Mouse (Mus musculus) liver, embryonic 14.5 days (tissue): Measurements from ENCODE around the gene Stoml2.

Source experiments
- CTCF ChIP-seq: IDR thresholded peaks from 2 replicates; pipeline ENCODE4 v1.5.1; 2016; ENCODE audit warnings: antibody characterized with exemption, low read depth, control low read depth
- EP300 ChIP-seq: IDR thresholded peaks from 2 replicates; pipeline ENCODE4 v1.6.1; 2016; ENCODE audit warnings: antibody characterized with exemption, low read depth

DNA sequence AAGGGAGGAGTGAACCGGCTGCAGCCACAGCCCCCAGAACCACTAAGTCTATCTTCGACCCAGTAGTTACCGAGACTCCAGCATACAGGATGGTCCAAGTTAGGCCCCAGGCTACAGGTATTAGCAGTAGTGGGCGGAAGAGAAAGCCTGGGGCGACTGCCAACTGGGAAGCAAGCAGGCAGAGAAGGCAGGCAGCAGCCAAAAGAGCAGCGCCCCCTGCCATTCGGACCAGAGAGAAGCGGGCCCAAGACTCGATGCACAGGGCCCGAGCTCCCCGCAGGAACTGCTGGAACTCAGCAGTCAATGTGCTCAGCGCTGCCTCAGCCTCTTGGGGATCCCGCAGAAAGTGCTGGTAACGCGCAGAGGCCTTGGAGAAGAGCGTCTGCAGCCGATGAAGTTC, 10.2 kb downstream of the Stoml2 start:
- TF ChIP-seq CTCF (peak; percentile 16; the same call in 1 of the 2 replicates), EP300 (no peak)
